Mouse (Mus musculus) hindbrain, embryonic 15.5 days (tissue): Measurements from ENCODE around the gene Cactin. TPM values are rescaled to one million over a fixed set of nuclear protein-coding genes. Genes with fewer than 3 reads are reported as not detected.
A peak's percentile ranks its signal among the peaks of the same experiment; 100 is the strongest.

Experiments
- ATAC-seq: fragments of 200-750 bp; cut with Nextera tagmentation; 2 replicates; pipeline ENCODE4 v1.8.0; 2017; ENCODE audit warnings: low read depth, moderate number of reproducible peaks, moderate TSS enrichment; ENCODE audit not compliant: low FRiP score
- H3K27ac ChIP-seq: fragments of 300-500 bp; sonication (generic); replicated peaks from 2 replicates; pipeline ENCODE4 v1.5.1; 2015; ENCODE audit warnings: mild to moderate bottlenecking, inconsistent platforms
- H3K27me3 ChIP-seq: fragments of 300-500 bp; sonication (generic); 2 replicates; pipeline ENCODE4 v1.6.1; 2015; ENCODE audit warnings: control low read depth, inconsistent platforms
- H3K36me3 ChIP-seq: fragments of 300-500 bp; sonication (generic); 2 replicates; pipeline ENCODE4 v1.6.1; 2015; ENCODE audit warnings: control low read depth, inconsistent platforms
- H3K4me1 ChIP-seq: fragments of 300-500 bp; sonication (generic); replicated peaks from 2 replicates; pipeline ENCODE4 v1.6.1; 2015; ENCODE audit warnings: control low read depth, inconsistent platforms
- H3K4me2 ChIP-seq: fragments of 300-500 bp; sonication (generic); 2 replicates; pipeline ENCODE4 v1.6.1; 2015; ENCODE audit warnings: moderate library complexity, mild to moderate bottlenecking, inconsistent platforms
- H3K4me3 ChIP-seq: fragments of 300-500 bp; sonication (generic); 2 replicates; pipeline ENCODE4 v1.5.1; 2015; ENCODE audit warnings: mild to moderate bottlenecking, inconsistent platforms
- H3K9ac ChIP-seq: fragments of 300-500 bp; sonication (generic); 2 replicates; pipeline ENCODE4 v1.6.1; 2015; ENCODE audit warnings: inconsistent platforms
- H3K9me3 ChIP-seq: fragments of 300-500 bp; sonication (generic); 2 replicates; pipeline ENCODE4 v1.6.1; 2016; ENCODE audit warnings: control low read depth, inconsistent platforms
- WGBS: fragments of 180-500 bp; shearing (Covaris S2); methylation state at CpG from one replicate; pipeline ENCODE4 v1.1.7; 2015; 5-methylcytosine and 5-hydroxymethylcytosine counted together
- microRNA-seq: library from miRNA; unstranded; fragments of <30 nt; microRNA quantifications from one replicate; pipeline ENCODE4, GENCODE M21; 2016
- polyA plus RNA-seq: library from polyadenylated mRNA; unstranded; fragments of >200 nt; fragmentation: Nextera tagmentation; extraction: Ambion mirVana; gene quantifications from 2 replicates; pipeline ENCODE4 v1.2.1, GENCODE M21; 2015

Gene Cactin
- polyA plus RNA-seq, 1 experiment from 2014 or later = 35.1 TPM

GRCm38 (mm10) chr10:81363436-81364346 lies 42.8 kb downstream of the Cactin start:
- no peak for ATAC-seq
- Histone ChIP-seq H3K36me3 (peaks cover 23% of the 10 kb centered on the region), H3K4me2 (peak overlapping the region; percentile 50), H3K27ac (no peak overlapping the region), H3K9me3 (no peaks in the 10 kb centered on the region), H3K9ac (0 out of 2 replicates have a peak overlapping the region, but pooled peaks have one; percentile 19), H3K4me3 (peak overlapping the region; percentile 21), H3K4me1 (peaks cover 38% of the 10 kb centered on the region), H3K27me3 (peaks cover 18% of the 10 kb centered on the region)
- WGBS = 12% methylated on average over 54 of the region's 54 CpGs

GRCm38 (mm10) chr10:81364666-81365065 lies 43.8 kb downstream of the Cactin start:
- peaks cover 29% of the 10 kb centered on the region for H3K4me1 ChIP-seq
- WGBS = 13% methylated on average over 26 of the region's 28 CpGs
- peak overlapping the region; percentile 21; the same call in 1 of the 2 replicates for H3K4me3 ChIP-seq
- peaks cover 32% of the 10 kb centered on the region for H3K36me3 ChIP-seq
- H3K9ac ChIP-seq = no peak overlapping the region
- H3K4me2 ChIP-seq = peak overlapping the region; percentile 50
- no peaks in the 10 kb centered on the region for H3K9me3 ChIP-seq
- H3K27ac ChIP-seq = no peak overlapping the region
- peaks cover 18% of the 10 kb centered on the region for H3K27me3 ChIP-seq
- ATAC-seq = 0 out of 2 replicates have a peak, but pooled peaks have one; percentile 8

GRCm38 (mm10) chr10:81365073-81365472 lies 44.2 kb downstream of the Cactin start:
- ATAC-seq = 0 out of 2 replicates have a peak, but pooled peaks have one; percentile 5
- 44% methylated on average over 4 of the region's 4 CpGs for WGBS
- no peak overlapping the region for H3K9ac ChIP-seq

GRCm38 (mm10) chr10:81365672-81366476 lies 45.0 kb downstream of the Cactin start, which contains the start of gene 4930404N11Rik:
Gene 4930404N11Rik (minus strand): TSS chr10:81365816.
- ATAC-seq = no peak

More at GRCm38 (mm10) chr10:81365073-81365472, 44.2 kb downstream of the Cactin start:
- peaks cover 18% of the 10 kb centered on the region for H3K27me3 ChIP-seq
- H3K4me3 ChIP-seq = no peak overlapping the region
- no peak overlapping the region for H3K4me2 ChIP-seq
- H3K36me3 ChIP-seq = peaks cover 36% of the 10 kb centered on the region
- H3K4me1 ChIP-seq = peaks cover 25% of the 10 kb centered on the region
- no peak overlapping the region for H3K27ac ChIP-seq
- H3K9me3 ChIP-seq = no peaks in the 10 kb centered on the region

GRCm38 (mm10) chr10:81366477-81367206 lies 45.7 kb downstream of the Cactin start:
- H3K9me3 ChIP-seq = no peaks in the 10 kb centered on the region
- 78% methylated on average over 6 of the region's 6 CpGs for WGBS
- H3K36me3 ChIP-seq = peaks cover 49% of the 10 kb centered on the region
- peaks cover 25% of the 10 kb centered on the region for H3K4me1 ChIP-seq
- no peak overlapping the region for H3K9ac ChIP-seq
- ATAC-seq = no peak
- H3K27me3 ChIP-seq = peaks cover 18% of the 10 kb centered on the region
- H3K27ac ChIP-seq = no peak overlapping the region
- H3K4me2 ChIP-seq = no peak overlapping the region
- H3K4me3 ChIP-seq = no peak overlapping the region

More at GRCm38 (mm10) chr10:81365672-81366476, 45.0 kb downstream of the Cactin start, which contains the start of gene 4930404N11Rik:
- Histone ChIP-seq H3K27me3 (peaks cover 18% of the 10 kb centered on the region), H3K36me3 (peaks cover 44% of the 10 kb centered on the region), H3K4me3 (peak within 1 kb of the TSS; percentile 21; the same call in 1 of the 2 replicates), H3K4me1 (peaks cover 25% of the 10 kb centered on the region), H3K27ac (no peak within 1 kb of the TSS), H3K4me2 (peak within 1 kb of the TSS; percentile 50), H3K9me3 (no peaks in the 10 kb centered on the region), H3K9ac (no peak within 1 kb of the TSS)
- 16% methylated on average over 12 of the region's 12 CpGs for WGBS

GRCm38 (mm10) chr10:81367207-81367495 lies 46.2 kb downstream of the Cactin start:
- H3K36me3 ChIP-seq = peaks cover 49% of the 10 kb centered on the region
- WGBS = 60% methylated on average over 6 of the region's 6 CpGs

GRCm38 (mm10) chr10:81375322-81375721 lies 54.4 kb downstream of the Cactin start:
- no peak overlapping the region for H3K4me3 ChIP-seq
- no peak for ATAC-seq
- peaks cover 30% of the 10 kb centered on the region for H3K4me1 ChIP-seq
- H3K4me2 ChIP-seq = no peak overlapping the region
- no peaks in the 10 kb centered on the region for H3K9me3 ChIP-seq
- H3K27me3 ChIP-seq = no peaks in the 10 kb centered on the region
- no peak overlapping the region for H3K9ac ChIP-seq
- 92% methylated on average over 10 of the region's 10 CpGs for WGBS
- no peak overlapping the region for H3K27ac ChIP-seq
- peaks cover 23% of the 10 kb centered on the region for H3K36me3 ChIP-seq

More at GRCm38 (mm10) chr10:81367207-81367495, 46.2 kb downstream of the Cactin start:
- Histone ChIP-seq H3K27ac (no peak overlapping the region), H3K9ac (no peak overlapping the region), H3K4me3 (no peak overlapping the region), H3K9me3 (no peaks in the 10 kb centered on the region), H3K27me3 (peaks cover 18% of the 10 kb centered on the region), H3K4me1 (peaks cover 25% of the 10 kb centered on the region), H3K4me2 (no peak overlapping the region)
- ATAC-seq = no peak

Small RNA genes lying within 50 kb of the gene (microRNA-seq; reads per million reads assigned to microRNA genes)
- 21.1 reads per million, percentile 34 among the genes with 10 or more reads in this experiment for gene Mir3057

Other genes with a start within 250 kb of the Cactin start
- 0.30 and 0.39 TPM in 2 replicates for gene Creb3l3, start 222.2 kb upstream of the Cactin start, polyA plus RNA-seq
- gene Map2k2, start 215.2 kb upstream of the Cactin start, polyA plus RNA-seq = 248 and 259 TPM in 2 replicates
- gene Zbtb7a, start 185.9 kb upstream of the Cactin start, polyA plus RNA-seq = 15.3 and 16.2 TPM in 2 replicates
- 52.2 and 61.2 TPM in 2 replicates for gene Pias4, start 153.2 kb upstream of the Cactin start, polyA plus RNA-seq
- gene Eef2, start 144.5 kb upstream of the Cactin start, polyA plus RNA-seq = 532 and 536 TPM in 2 replicates
- gene Dapk3, start 138.1 kb upstream of the Cactin start, polyA plus RNA-seq = 69.7 and 70.1 TPM in 2 replicates
- gene 4930442H23Rik, start 137.3 kb upstream of the Cactin start, polyA plus RNA-seq = 0.13 and 0.31 TPM in 2 replicates
- gene Nmrk2, start 119.1 kb upstream of the Cactin start, polyA plus RNA-seq = 0.10 TPM in 1 of 2 replicates, not detected in the other
- 80.6 and 85.5 TPM in 2 replicates for gene Atcay, start 90.3 kb upstream of the Cactin start, polyA plus RNA-seq
- 30.3 and 34.0 TPM in 2 replicates for gene Zfr2, start 87.9 kb upstream of the Cactin start, polyA plus RNA-seq
- gene Matk, start 68.2 kb upstream of the Cactin start, polyA plus RNA-seq = 43.8 and 49.7 TPM in 2 replicates
- 121 and 144 TPM in 2 replicates for gene Mrpl54, start 54.2 kb upstream of the Cactin start, polyA plus RNA-seq
- gene Apba3, start 54.1 kb upstream of the Cactin start, polyA plus RNA-seq = 38.3 and 38.6 TPM in 2 replicates
- 5.9 and 6.2 TPM in 2 replicates for gene Tjp3, start 29.5 kb upstream of the Cactin start, polyA plus RNA-seq
- 130 and 151 TPM in 2 replicates for gene Pip5k1c, start 28.1 kb upstream of the Cactin start, polyA plus RNA-seq
- gene Tbxa2r, start 7.6 kb downstream of the Cactin start, polyA plus RNA-seq = 4.7 and 5.2 TPM in 2 replicates
- not detected in 2 replicates for gene Gipc3, start 22.2 kb downstream of the Cactin start, polyA plus RNA-seq
- gene Hmg20b, start 29.4 kb downstream of the Cactin start, polyA plus RNA-seq = 39.0 and 39.9 TPM in 2 replicates
- gene Mfsd12, start 36.4 kb downstream of the Cactin start, polyA plus RNA-seq = 21.0 and 21.1 TPM in 2 replicates
- 1.1 TPM in 2 replicates for gene 4930404N11Rik, start 44.7 kb downstream of the Cactin start, polyA plus RNA-seq
- 147 and 152 TPM in 2 replicates for gene Fzr1, start 57.4 kb downstream of the Cactin start, polyA plus RNA-seq
- gene Dohh, start 63.3 kb downstream of the Cactin start, polyA plus RNA-seq = 92.2 and 94.0 TPM in 2 replicates
- 6.2 and 6.6 TPM in 2 replicates for gene Gm48551, start 63.4 kb downstream of the Cactin start, polyA plus RNA-seq
- gene Gm48552, start 67.9 kb downstream of the Cactin start, polyA plus RNA-seq = 2.1 and 2.7 TPM in 2 replicates
- 1.4 and 1.8 TPM in 2 replicates for gene Smim24, start 71.9 kb downstream of the Cactin start, polyA plus RNA-seq
- 26.6 and 28.0 TPM in 2 replicates for gene Nfic, start 134.5 kb downstream of the Cactin start, polyA plus RNA-seq
- gene Celf5, start 161.6 kb downstream of the Cactin start, polyA plus RNA-seq = 70.0 and 77.6 TPM in 2 replicates
- gene Ncln, start 175.3 kb downstream of the Cactin start, polyA plus RNA-seq = 66.5 and 72.7 TPM in 2 replicates
- 0.83 and 0.86 TPM in 2 replicates for gene S1pr4, start 179.0 kb downstream of the Cactin start, polyA plus RNA-seq
- gene Gna15, start 203.1 kb downstream of the Cactin start, polyA plus RNA-seq = 1.1 and 1.2 TPM in 2 replicates
- gene Gna11, start 224.1 kb downstream of the Cactin start, polyA plus RNA-seq = 94.3 and 109 TPM in 2 replicates
- gene Aes, start 238.4 kb downstream of the Cactin start, polyA plus RNA-seq = 820 and 884 TPM in 2 replicates